Mouse (Mus musculus): Measurements from ENCODE around the gene Atl2.

Atl2 gene

GRCm38 (mm10) chr17:79817551-79817950, 78.4 kb downstream of the Atl2 start:
- DNase-seq = no peak

GRCm38 (mm10) chr17:79816896-79817295, 79.0 kb downstream of the Atl2 start:
- DNase-seq = no peak

DNA sequence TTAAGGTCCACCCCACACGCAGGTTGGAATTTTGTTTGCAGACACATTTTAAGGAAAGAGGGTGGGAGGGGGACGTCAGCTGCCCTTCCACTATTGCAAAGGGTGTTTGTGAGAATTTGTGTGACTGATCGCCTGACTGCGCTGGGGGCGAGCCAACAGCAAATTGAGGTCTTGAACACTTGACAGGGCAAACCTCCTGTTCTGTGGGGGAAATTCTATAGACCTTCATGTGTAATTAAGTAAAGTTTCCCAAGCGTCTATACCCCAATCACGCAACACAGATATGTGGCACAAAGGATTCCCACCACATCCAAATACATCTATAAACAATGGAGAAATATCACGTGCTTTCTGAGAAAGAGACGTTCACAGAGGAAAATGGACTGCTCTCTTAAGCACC, 85.5 kb downstream of the Atl2 start:
- no peak for DNase-seq

GRCm38 (mm10) chr17:79809491-79810316, 86.2 kb downstream of the Atl2 start:
- DNase-seq = no peak

DNA sequence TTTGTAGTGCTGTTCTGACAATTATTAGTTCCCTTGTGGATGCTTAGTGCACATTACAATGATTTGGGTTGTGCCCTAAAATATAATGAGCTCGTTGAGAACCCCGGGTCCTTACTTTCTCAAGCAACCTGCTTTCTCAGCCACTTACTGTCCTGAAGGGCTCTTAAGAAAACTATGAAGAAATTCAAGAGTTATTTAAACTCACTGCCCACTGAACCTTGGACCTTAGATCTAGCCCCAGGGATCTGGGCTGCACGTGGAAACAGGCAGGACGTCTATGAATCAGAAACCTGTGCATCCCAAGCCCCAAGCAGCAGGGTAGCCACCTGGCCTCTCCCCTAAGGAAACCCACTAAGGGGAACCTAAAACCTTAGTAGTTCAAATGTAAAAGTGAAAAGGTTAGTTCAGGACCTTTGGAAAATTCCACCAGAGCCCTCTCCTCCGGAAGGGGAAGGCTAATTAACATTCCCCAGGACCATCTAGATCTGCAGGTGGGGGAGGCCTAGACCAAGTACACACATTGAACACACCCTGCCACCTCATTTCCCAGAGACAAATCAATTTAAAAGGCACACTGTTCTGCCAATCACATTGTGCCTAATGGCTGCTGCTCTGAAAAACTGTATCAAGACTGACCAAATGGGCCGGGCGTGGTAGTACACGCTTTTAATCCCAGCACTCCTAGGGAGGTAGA, 88.5 kb downstream of the Atl2 start:
- no peak for DNase-seq

DNA sequence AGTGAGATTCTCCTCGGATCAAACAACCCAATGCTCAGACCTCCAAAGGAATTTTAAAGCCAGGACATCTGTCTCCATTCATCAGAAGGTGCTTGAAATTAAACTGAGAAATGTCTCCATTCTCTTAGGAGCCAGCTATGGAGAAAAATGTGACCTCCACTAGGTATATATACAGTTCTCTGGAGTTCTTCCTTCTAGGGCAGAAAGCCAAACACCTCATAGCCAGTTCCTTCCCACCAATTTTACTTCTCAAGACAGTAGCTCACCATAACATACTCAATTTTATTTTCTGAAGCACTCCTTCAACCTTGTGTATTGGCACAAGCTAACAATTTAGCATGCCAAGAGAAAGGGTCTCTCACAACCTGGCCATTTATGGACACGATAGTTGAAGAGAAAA, 91.2 kb downstream of the Atl2 start:
- DNase-seq = no peak

GRCm38 (mm10) chr17:79802056-79802455, 93.9 kb downstream of the Atl2 start:
- no peak for DNase-seq

GRCm38 (mm10) chr17:79798831-79799230, 97.1 kb downstream of the Atl2 start:
- no peak for DNase-seq
